Mouse (Mus musculus): ENCODE results near the gene Cyp39a1.

GRCm38 (mm10) chr17:43649641-43650436, 17.4 kb upstream of the Cyp39a1 start:
- TF ChIP-seq CTCF (IDR thresholded peaks at IDR 0.05), result peak; percentile 69
- TF ChIP-seq EP300 (IDR thresholded peaks at IDR 0.05; ENCODE audit: insufficient read depth, low read depth, low read length), result no peak
